Mouse (Mus musculus) lung, embryonic 14.5 days (tissue): ENCODE measurements around the gene Lypd5. TPM values are rescaled to one million over a fixed set of nuclear protein-coding genes. Genes with fewer than 3 reads are reported as not detected.

Experiments used
- ATAC-seq: fragments of 200-750 bp; cut with Nextera tagmentation; 2 replicates; pipeline ENCODE4 v1.8.0; 2017; ENCODE audit warnings: mild to moderate bottlenecking, moderate TSS enrichment, moderate library complexity; ENCODE audit not compliant: insufficient read depth
- DNase-seq: peaks from one replicate; pipeline ENCODE4 v3.0.0-alpha.2; 2015
- H3K27ac ChIP-seq: fragments of 300-500 bp; sonication (generic); 2 replicates; pipeline ENCODE4 v1.5.1; 2014; ENCODE audit warnings: low read depth, mild to moderate bottlenecking, moderate library complexity
- H3K27me3 ChIP-seq: fragments of 300-500 bp; sonication (generic); 2 replicates; pipeline ENCODE4 v1.6.1; 2014; ENCODE audit warnings: low read length, control low read depth; ENCODE audit not compliant: insufficient read depth
- H3K36me3 ChIP-seq: fragments of 300-500 bp; sonication (generic); 2 replicates; pipeline ENCODE4 v1.6.1; 2014; ENCODE audit warnings: control low read depth; ENCODE audit not compliant: insufficient read depth
- H3K4me1 ChIP-seq: fragments of 300-500 bp; sonication (generic); 2 replicates; pipeline ENCODE4 v1.6.1; 2014; ENCODE audit warnings: antibody characterized with exemption, control low read depth; ENCODE audit not compliant: insufficient read depth
- H3K4me2 ChIP-seq: fragments of 300-500 bp; sonication (generic); 2 replicates; pipeline ENCODE4 v1.6.1; 2014; ENCODE audit warnings: mild to moderate bottlenecking
- H3K4me3 ChIP-seq: fragments of 300-500 bp; sonication (generic); 2 replicates; pipeline ENCODE4 v1.5.1; 2014; ENCODE audit warnings: low read depth, low read length
- H3K9ac ChIP-seq: fragments of 300-500 bp; sonication (generic); 2 replicates; pipeline ENCODE4 v1.6.1; 2014
- H3K9me3 ChIP-seq: fragments of 300-500 bp; sonication (generic); 2 replicates; pipeline ENCODE4 v1.6.1; 2016; ENCODE audit warnings: low read depth, low read length, control low read depth
- CTCF ChIP-seq: IDR thresholded peaks from 2 replicates; pipeline ENCODE4 v1.5.1; 2016; ENCODE audit warnings: antibody characterized with exemption, low read depth
- WGBS: fragments of 180-500 bp; shearing (Covaris S2); extraction: QIAGEN DNeasy Blood & Tissue Kit; methylation state at CpG from one replicate; pipeline ENCODE4 v1.1.7; 2014; 5-methylcytosine and 5-hydroxymethylcytosine counted together
- polyA plus RNA-seq: library from polyadenylated mRNA; unstranded; fragments of >200 nt; fragmentation: Nextera tagmentation; extraction: Ambion mirVana; gene quantifications from 2 replicates; pipeline ENCODE4 v1.2.1, GENCODE M21; 2014

Lypd5 gene
- polyA plus RNA-seq, 1 experiment from 2014 or later, result not detected

- TF ChIP-seq CTCF, result no peak
- Histone ChIP-seq H3K36me3 (no peaks in the 10 kb centered on the region), H3K27me3 (no peaks in the 10 kb centered on the region), H3K4me2 (no peak overlapping the region), H3K27ac (no peak overlapping the region), H3K4me1 (no peaks in the 10 kb centered on the region), H3K4me3 (no peak overlapping the region), H3K9me3 (peaks cover 6% of the 10 kb centered on the region; the same call in 1 of the 2 replicates), H3K9ac (no peak overlapping the region)
- ATAC-seq, result no peak
- no peak for DNase-seq
- 75% methylated on average over 4 of the region's 4 CpGs for WGBS
These were observed 26.4 kb upstream of the Lypd5 start for GRCm38 (mm10) chr7:24322593-24322992.

GRCm38 (mm10) chr7:24325197-24325596 lies 23.8 kb upstream of the Lypd5 start:
- Histone ChIP-seq H3K9ac (no peak overlapping the region; the same call in 1 of the 2 replicates), H3K4me3 (no peak overlapping the region), H3K9me3 (peaks cover 6% of the 10 kb centered on the region; the same call in 1 of the 2 replicates), H3K27ac (no peak overlapping the region), H3K4me2 (peak overlapping the region; percentile 56; the same call in 1 of the 2 replicates), H3K27me3 (no peaks in the 10 kb centered on the region), H3K4me1 (no peaks in the 10 kb centered on the region), H3K36me3 (no peaks in the 10 kb centered on the region)
- DNase-seq (no peak), ATAC-seq (no peak)
- 86% methylated on average over 6 of the region's 6 CpGs for WGBS
- no peak for TF ChIP-seq CTCF

GRCm38 (mm10) chr7:24325675-24326128 lies 23.3 kb upstream of the Lypd5 start:
- Histone ChIP-seq H3K36me3 (no peaks in the 10 kb centered on the region), H3K27me3 (no peaks in the 10 kb centered on the region), H3K4me3 (peak overlapping the region; percentile 24), H3K27ac (no peak overlapping the region), H3K4me1 (no peaks in the 10 kb centered on the region), H3K9me3 (peaks cover 6% of the 10 kb centered on the region; the same call in 1 of the 2 replicates), H3K9ac (peak overlapping the region; percentile 29; the same call in 1 of the 2 replicates), H3K4me2 (peak overlapping the region; percentile 56)
- WGBS, result 5% methylated on average over 13 of the region's 13 CpGs
- ATAC-seq (peak; percentile 63), DNase-seq (peak; percentile 48)
- TF ChIP-seq CTCF, result 0 out of 2 replicates have a peak, but pooled peaks have one; percentile 9

GRCm38 (mm10) chr7:24326273-24327135 lies 22.5 kb upstream of the Lypd5 start:
- Histone ChIP-seq H3K9ac (peak overlapping the region; percentile 29; the same call in 1 of the 2 replicates), H3K36me3 (no peaks in the 10 kb centered on the region), H3K27me3 (no peaks in the 10 kb centered on the region), H3K9me3 (peaks cover 6% of the 10 kb centered on the region; the same call in 1 of the 2 replicates), H3K27ac (no peak overlapping the region), H3K4me3 (peak overlapping the region; percentile 24), H3K4me2 (peak overlapping the region; percentile 56), H3K4me1 (no peaks in the 10 kb centered on the region)
- no peak for DNase-seq
- 50% methylated on average over 20 of the region's 20 CpGs for WGBS
- ATAC-seq, result no peak
- TF ChIP-seq CTCF, result no peak

GRCm38 (mm10) chr7:24327281-24327975 lies 21.6 kb upstream of the Lypd5 start:
- DNase-seq (no peak), ATAC-seq (no peak)
- H3K4me2 ChIP-seq, result no peak overlapping the region
- 70% methylated on average over 14 of the region's 14 CpGs for WGBS
- H3K4me1 ChIP-seq, result no peaks in the 10 kb centered on the region
- TF ChIP-seq CTCF, result no peak
- no peaks in the 10 kb centered on the region for H3K36me3 ChIP-seq
- H3K9me3 ChIP-seq, result peaks cover 6% of the 10 kb centered on the region; the same call in 1 of the 2 replicates
- no peak overlapping the region for H3K9ac ChIP-seq
- H3K27me3 ChIP-seq, result no peaks in the 10 kb centered on the region
- H3K27ac ChIP-seq, result no peak overlapping the region
- no peak overlapping the region for H3K4me3 ChIP-seq

- Histone ChIP-seq H3K9me3 (no peaks in the 10 kb centered on the region), H3K4me3 (0 out of 2 replicates have a peak within 1 kb of the TSS, but pooled peaks have one; percentile 9), H3K4me2 (peak within 1 kb of the TSS; percentile 47), H3K27me3 (peaks cover 10% of the 10 kb centered on the region), H3K9ac (no peak within 1 kb of the TSS), H3K27ac (no peak within 1 kb of the TSS), H3K4me1 (no peaks in the 10 kb centered on the region), H3K36me3 (no peaks in the 10 kb centered on the region)
- ATAC-seq, result no peak
- no peak for TF ChIP-seq CTCF
- peak; percentile 3 for DNase-seq
- WGBS, result 34% methylated on average over 49 of the region's 49 CpGs
These were observed 15.6 kb upstream of the Lypd5 start, which contains the start of gene Tescl for GRCm38 (mm10) chr7:24333304-24333986. Gene Tescl, minus strand, starts transcription at chr7:24333936.
